Mouse (Mus musculus) liver, embryonic 14.5 days (tissue): ENCODE measurements around the gene Apoc1. TPM values are rescaled to one million over a fixed set of nuclear protein-coding genes. Genes with fewer than 3 reads are reported as not detected.

Experiments
- ATAC-seq: fragments of 200-750 bp; cut with Nextera tagmentation; 2 replicates; pipeline ENCODE4 v1.8.0; 2017; ENCODE audit warnings: moderate number of reproducible peaks, mild to moderate bottlenecking, moderate library complexity; ENCODE audit not compliant: insufficient read depth
- DNase-seq, 3 experiments: peaks; one replicate each; pipeline ENCODE4 v3.0.0-alpha.2; 2012 to 2013; ENCODE audit warnings: low read depth in 3 of 3, low spot score in 3 of 3
- H3K27ac ChIP-seq: fragments of 300-500 bp; sonication (generic); 2 replicates; pipeline ENCODE4 v1.5.1; 2014; ENCODE audit warnings: moderate library complexity, mild to moderate bottlenecking, control low read depth, inconsistent platforms
- H3K27me3 ChIP-seq: fragments of 300-500 bp; sonication (generic); 2 replicates; pipeline ENCODE4 v1.6.1; 2014; ENCODE audit warnings: mild to moderate bottlenecking, low read length, moderate library complexity; ENCODE audit not compliant: control insufficient read depth, insufficient read depth
- H3K36me3 ChIP-seq: fragments of 300-500 bp; sonication (generic); replicated peaks from 2 replicates; pipeline ENCODE4 v1.6.1; 2014; ENCODE audit warnings: low read depth; ENCODE audit not compliant: control insufficient read depth, insufficient read depth
- H3K4me1 ChIP-seq, 2 experiments: fragments of 200-500 bp in 1 of 2; fragments of 300-500 bp in 1 of 2; sonication (generic) in 1 of 2; replicated peaks; 2 replicates each; pipeline ENCODE4 v1.6.1; 2012 to 2014; ENCODE audit warnings: antibody characterized with exemption in 1 of 2, inconsistent platforms in 1 of 2, low read length in 1 of 2; ENCODE audit not compliant: control insufficient read depth in 2 of 2, insufficient read depth in 2 of 2
- H3K4me2 ChIP-seq: fragments of 300-500 bp; sonication (generic); 2 replicates; pipeline ENCODE4 v1.6.1; 2014; ENCODE audit warnings: low read depth, mild to moderate bottlenecking, control low read depth, moderate library complexity
- H3K4me3 ChIP-seq, 2 experiments: fragments of 200-500 bp in 1 of 2; fragments of 300-500 bp in 1 of 2; sonication (generic) in 1 of 2; 2 replicates each; pipeline ENCODE4 v1.5.1; 2012 to 2014; ENCODE audit warnings: low read depth in 2 of 2, low read length in 2 of 2, mild to moderate bottlenecking in 2 of 2, control low read depth in 1 of 2, inconsistent platforms in 1 of 2, moderate library complexity in 1 of 2; ENCODE audit not compliant: insufficient read depth in 1 of 2
- H3K9ac ChIP-seq: fragments of 300-500 bp; sonication (generic); replicated peaks from 2 replicates; pipeline ENCODE4 v1.6.1; 2014; ENCODE audit warnings: mild to moderate bottlenecking, control low read depth, moderate library complexity
- H3K9me3 ChIP-seq: fragments of 300-500 bp; sonication (generic); 2 replicates; pipeline ENCODE4 v1.6.1; 2016; ENCODE audit warnings: low read length, mixed read lengths; ENCODE audit not compliant: control insufficient read depth
- CTCF ChIP-seq: IDR thresholded peaks from 2 replicates; pipeline ENCODE4 v1.5.1; 2016; ENCODE audit warnings: antibody characterized with exemption, low read depth, control low read depth
- EP300 ChIP-seq: IDR thresholded peaks from 2 replicates; pipeline ENCODE4 v1.6.1; 2016; ENCODE audit warnings: antibody characterized with exemption, low read depth
- WGBS: fragments of 180-500 bp; shearing (Covaris S2); extraction: QIAGEN DNeasy Blood & Tissue Kit; methylation state at CpG from one replicate; pipeline ENCODE4 v1.1.7; 2014; ENCODE audit not compliant: insufficient replicate concordance; 5-methylcytosine and 5-hydroxymethylcytosine counted together
- polyA plus RNA-seq, 2 experiments: library from polyadenylated mRNA; depleted of rRNA in 1 of 2; stranded (reverse) in 1 of 2; unstranded in 1 of 2; fragments of >200 nt; fragmentation: Nextera tagmentation in 1 of 2; extraction: Ambion mirVana in 1 of 2; gene quantifications; 2 replicates each; pipeline versions ENCODE4 v1.2.1 to v1.2.3; 2012 to 2014

Gene Apoc1
- polyA plus RNA-seq, 2 experiments = 204 to 390 TPM

- peak within 1 kb of the TSS; percentile 94 for H3K27ac ChIP-seq
- peaks cover 14 to 19% of the 10 kb centered on the region in 2 experiments for H3K4me1 ChIP-seq
- H3K9ac ChIP-seq = peak within 1 kb of the TSS; percentile 87
- no peaks in the 10 kb centered on the region for H3K27me3 ChIP-seq
- peak; percentile 95 to 97 (median 96) for DNase-seq
- TF ChIP-seq CTCF (peak; percentile 62), EP300 (peak; percentile 72)
- WGBS = under 1% methylated on average over 63 of the region's 63 CpGs
- H3K9me3 ChIP-seq = no peaks in the 10 kb centered on the region
- H3K4me2 ChIP-seq = peak within 1 kb of the TSS; percentile 94
- peak; percentile 84 for ATAC-seq
- peak within 1 kb of the TSS; percentile 91 to 96 for H3K4me3 ChIP-seq
- peaks cover 5% of the 10 kb centered on the region for H3K36me3 ChIP-seq
Measured at GRCm38 (mm10) chr7:19664955-19665841, 27.3 kb downstream of the Apoc1 start, which contains the start of gene Clptm1. Gene Clptm1, minus strand, starts transcription at chr7:19665033.

GRCm38 (mm10) chr7:19664455-19664954, 28.0 kb downstream of the Apoc1 start:
- WGBS = under 1% methylated on average over 37 of the region's 37 CpGs
- ATAC-seq = peak; percentile 58
- Histone ChIP-seq H3K27me3 (no peaks in the 10 kb centered on the region), H3K4me2 (peak overlapping the region; percentile 94), H3K9ac (peak overlapping the region; percentile 85), H3K9me3 (no peaks in the 10 kb centered on the region), H3K27ac (peak overlapping the region; percentile 39; the same call in 1 of the 2 replicates), H3K4me3 (peak overlapping the region; percentile 91 to 96), H3K4me1 (peaks cover 14 to 19% of the 10 kb centered on the region in 2 experiments), H3K36me3 (peaks cover 7% of the 10 kb centered on the region)
- no peak for TF ChIP-seq EP300
- no peak for TF ChIP-seq CTCF
- no peak for DNase-seq

- DNase-seq (no peak), ATAC-seq (no peak)
- Histone ChIP-seq H3K4me2 (peak overlapping the region; percentile 94), H3K9me3 (no peaks in the 10 kb centered on the region), H3K4me1 (peaks cover 14% of the 10 kb centered on the region in 2 experiments), H3K9ac (peak overlapping the region; percentile 85), H3K36me3 (peaks cover 8% of the 10 kb centered on the region), H3K27me3 (no peaks in the 10 kb centered on the region), H3K27ac (no peak overlapping the region), H3K4me3 (peak overlapping the region; percentile 91 to 96)
- no peak for TF ChIP-seq EP300
- no peak for TF ChIP-seq CTCF
- 14% methylated on average over 8 of the region's 8 CpGs for WGBS
Measured at GRCm38 (mm10) chr7:19663940-19664339, 28.5 kb downstream of the Apoc1 start.

GRCm38 (mm10) chr7:19652614-19653013, 39.8 kb downstream of the Apoc1 start:
- H3K27ac ChIP-seq = no peak overlapping the region
- TF ChIP-seq EP300 (no peak), CTCF (no peak)
- peaks cover 31% of the 10 kb centered on the region for H3K36me3 ChIP-seq
- no peaks in the 10 kb centered on the region for H3K9me3 ChIP-seq
- H3K4me1 ChIP-seq = peaks cover 10% of the 10 kb centered on the region in 2 experiments
- no peak overlapping the region for H3K4me3 ChIP-seq
- ATAC-seq (no peak), DNase-seq (no peak)
- 75% methylated on average over 2 of the region's 2 CpGs for WGBS
- no peak overlapping the region for H3K9ac ChIP-seq
- H3K27me3 ChIP-seq = no peaks in the 10 kb centered on the region
- no peak overlapping the region for H3K4me2 ChIP-seq
